Mouse (Mus musculus): ENCODE measurements at regions not wholly inside any gene's neighbourhood (a gene's known extent, or its start where the extent isn't known, plus 50 kb on each side); places are given as distances from the start of the nearest gene placed in this dataset.

DNA sequence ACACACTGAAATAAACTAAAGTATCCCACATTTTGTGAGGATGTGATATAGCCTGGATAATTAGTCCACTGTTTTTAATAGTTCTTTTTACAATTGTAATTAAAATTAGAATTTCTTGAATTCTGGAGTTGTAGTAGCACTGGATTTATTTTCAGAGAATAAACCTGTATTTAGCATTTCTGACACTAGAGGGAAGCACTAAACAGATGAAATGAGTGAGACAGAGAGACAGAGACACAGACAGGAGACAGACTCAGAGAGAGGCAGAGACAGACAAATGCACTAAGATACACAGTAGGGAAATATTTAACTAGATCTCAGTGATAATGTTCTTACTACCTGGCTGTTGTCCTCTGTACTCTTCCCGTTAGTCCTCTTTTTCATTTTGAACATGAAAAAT lies 108.6 kb upstream of the Pfkp start:
- TF ChIP-seq CTCF (IDR thresholded peaks at IDR 0.05; ENCODE audit: extremely low read depth, insufficient read length, insufficient replicate concordance, low read depth, low read length) (no peak), POLR2A (IDR thresholded peaks at IDR 0.05; ENCODE audit: low read depth, low read length) (no peak)
